Mouse (Mus musculus): ENCODE measurements around the gene Rnf138rt1.

The Rnf138rt1 gene

DNA sequence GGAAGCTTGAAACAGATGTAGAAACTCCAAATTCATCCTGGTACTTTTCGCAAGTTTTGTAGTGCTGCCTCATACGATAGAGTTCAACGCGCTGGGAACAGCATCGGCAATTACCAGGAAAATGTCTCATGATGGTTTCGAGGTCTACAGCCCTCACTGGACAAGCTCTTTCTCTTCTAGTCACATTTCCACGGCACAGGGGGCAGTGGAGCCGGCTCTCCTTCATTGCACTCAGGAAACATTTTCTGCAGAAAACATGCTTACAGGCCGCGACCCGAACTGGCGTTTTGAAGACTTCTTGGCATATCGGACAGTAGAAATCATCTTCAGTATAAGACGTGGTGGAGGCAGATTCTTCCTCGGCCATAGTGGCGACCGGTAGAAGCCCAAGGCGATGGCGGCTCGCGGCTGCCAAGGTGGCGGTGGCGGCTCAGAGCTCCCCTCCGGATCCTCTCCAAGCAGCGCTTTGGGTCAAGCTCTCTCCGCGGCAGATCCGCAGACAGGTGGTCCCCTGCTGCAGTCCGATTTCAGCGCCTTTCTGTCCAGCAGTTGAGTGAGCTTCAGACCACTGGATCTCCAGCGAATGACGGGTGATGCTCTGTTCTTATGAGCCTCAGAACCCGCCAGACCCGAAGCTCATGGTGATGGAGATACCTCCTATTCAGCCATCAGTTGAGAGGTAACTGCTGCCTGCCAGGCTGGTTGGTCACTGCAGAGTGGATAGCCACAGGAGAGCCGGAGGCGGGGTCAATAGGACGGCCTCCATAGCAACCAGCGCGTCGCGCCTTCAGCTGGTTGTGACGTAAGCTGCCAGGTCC is at the start of gene Rnf138rt1:
Gene Rnf138rt1, minus strand, starts transcription at position 713 of the 818 bp plus-strand sequence.
- DNase-seq (ENCODE audit: low spot score in 2 of 2), result peak in 1 of 2 experiments; percentile 5

DNA sequence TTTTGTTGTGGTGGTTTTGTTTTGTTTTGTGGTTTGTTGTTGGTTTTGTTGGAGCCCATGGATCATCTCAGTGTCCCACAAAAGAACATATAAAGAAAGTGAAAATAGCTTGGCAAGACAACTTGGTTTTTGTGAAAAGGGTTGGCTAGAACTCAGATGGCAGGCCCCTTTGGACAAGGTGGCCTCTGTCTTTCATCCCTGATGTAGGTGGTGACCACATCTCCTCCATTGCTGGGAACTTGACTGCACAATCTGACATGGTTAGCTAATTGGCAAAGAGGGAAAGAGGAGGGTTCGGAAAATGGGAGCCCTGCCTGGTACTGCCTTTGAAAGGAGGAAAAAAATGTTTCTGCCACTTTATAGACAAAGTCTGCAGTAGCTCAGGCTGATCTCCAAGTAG is 46.1 kb upstream of the Rnf138rt1 start:
- DNase-seq (ENCODE audit: low spot score in 2 of 2), result no peak

DNA sequence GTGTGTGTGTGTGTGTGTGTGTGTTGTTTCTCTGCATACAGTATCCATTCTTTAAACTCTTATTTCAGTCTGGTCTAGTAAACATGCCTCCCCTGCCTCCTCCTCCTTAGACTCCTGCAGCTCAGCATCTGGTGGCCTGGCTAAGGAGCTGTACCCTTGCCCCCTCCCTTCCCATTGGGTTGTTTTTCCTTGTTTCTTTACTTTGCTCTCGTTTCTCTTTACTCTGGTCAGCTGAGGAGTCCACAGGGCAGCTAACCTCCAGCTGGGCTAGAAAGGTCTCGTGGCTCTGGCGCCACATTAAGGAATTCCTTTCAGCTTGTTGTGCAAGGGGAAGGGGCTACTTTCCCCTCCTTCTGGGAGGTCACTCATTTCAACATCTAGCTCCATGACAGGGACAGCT is 5.2 kb upstream of the Rnf138rt1 start:
- DNase-seq (ENCODE audit: low spot score in 2 of 2), result no peak

DNA sequence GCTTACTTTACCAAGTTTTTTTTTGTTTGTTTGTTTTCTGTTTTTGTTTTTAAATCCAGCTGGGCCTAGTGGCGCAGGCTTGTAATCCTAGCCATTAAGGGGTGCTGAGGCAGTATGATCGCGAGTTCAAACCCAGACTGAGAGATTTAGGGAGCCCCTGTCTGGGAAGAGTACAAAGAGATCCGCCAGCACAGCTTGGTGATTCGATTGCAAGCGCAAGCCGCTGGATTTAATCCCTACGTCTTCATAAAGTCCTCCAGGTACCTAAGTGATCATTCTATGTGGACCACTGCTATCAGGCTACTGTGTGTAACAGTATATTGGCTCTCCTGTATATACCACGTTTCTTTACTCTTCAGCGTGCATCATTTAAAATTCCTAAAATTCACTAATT is 303 bp upstream of the Rnf138rt1 start:
- DNase-seq (ENCODE audit: low spot score in 2 of 2), result no peak

DNA sequence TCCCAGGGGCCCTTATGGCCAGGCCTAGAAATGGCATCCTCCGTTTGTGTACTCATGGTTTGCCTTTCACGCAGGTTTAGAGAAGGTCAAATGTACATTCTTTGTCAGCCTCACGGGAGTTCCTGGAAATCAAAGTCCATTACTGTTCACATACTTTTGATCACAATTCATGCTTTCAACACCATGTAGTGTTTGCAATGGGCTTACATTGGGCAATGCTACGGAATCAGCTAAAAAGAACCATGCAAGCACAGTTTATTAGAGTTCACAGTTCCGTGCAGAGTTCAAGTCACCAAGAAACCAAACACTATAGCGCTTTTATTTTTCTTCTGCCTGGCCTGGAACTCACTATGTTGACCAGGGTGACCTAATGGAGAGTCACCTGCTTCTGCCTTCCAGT is 15.1 kb downstream of the Rnf138rt1 start:
- DNase-seq (ENCODE audit: low spot score in 2 of 2), result no peak

DNA sequence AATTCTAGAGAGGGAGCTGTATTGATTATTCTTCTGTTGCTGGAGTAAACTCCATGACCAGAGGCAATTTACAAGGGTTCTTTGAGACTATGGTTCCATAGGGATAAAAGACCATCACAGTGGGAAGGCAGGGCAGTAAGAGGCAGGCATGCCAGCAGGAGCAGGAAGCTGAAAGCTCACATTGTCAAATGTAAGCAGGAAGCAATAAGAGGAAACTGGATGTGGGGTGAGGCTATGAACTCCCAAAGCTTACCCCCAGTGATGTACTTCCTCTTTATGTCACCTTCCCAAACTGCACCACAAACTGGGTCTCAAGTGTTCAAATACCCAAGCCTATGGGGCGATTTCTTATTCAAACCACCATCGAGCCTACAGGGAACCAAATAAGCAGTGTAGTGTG is 17.2 kb downstream of the Rnf138rt1 start:
- DNase-seq (ENCODE audit: low spot score in 2 of 2), result no peak

DNA sequence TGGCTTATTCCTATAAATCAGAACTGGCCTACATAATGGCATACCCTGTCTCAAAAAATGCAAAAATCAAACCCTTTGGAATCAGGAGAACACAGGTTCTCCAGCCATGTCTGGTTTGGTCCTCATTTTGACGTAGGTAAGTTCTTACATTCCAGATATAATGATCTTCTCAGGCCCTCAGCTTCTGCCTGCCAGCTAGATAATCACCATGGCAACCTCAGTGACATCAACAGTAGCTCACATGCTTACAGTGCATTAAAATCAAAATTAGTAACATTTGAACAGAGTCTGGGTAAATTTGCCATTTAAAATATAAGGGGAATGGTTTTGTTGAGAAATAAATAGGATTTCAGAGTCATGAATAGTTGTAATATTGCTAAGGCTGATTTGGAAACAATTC is 22.2 kb downstream of the Rnf138rt1 start:
- no peak for DNase-seq (ENCODE audit: low spot score in 2 of 2)

DNA sequence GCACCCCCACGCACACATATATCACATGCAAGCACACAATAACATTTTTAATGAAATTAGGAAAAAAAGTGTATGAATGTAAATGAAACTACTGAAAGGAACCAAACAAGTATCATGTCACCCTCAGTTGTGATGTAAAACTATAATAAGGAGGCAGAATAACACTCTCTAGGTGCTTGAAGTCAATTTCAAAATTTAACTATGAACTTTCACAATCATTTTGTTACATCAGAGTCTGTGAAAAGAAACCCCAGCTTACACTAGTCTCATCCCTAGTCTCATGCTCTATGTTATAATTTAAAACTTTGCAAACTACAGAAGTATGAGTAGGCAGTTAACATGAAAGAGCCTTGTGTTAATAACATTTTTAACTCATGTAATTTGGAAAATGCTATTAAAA is 27.0 kb downstream of the Rnf138rt1 start:
- DNase-seq (ENCODE audit: low spot score in 2 of 2), result no peak

DNA sequence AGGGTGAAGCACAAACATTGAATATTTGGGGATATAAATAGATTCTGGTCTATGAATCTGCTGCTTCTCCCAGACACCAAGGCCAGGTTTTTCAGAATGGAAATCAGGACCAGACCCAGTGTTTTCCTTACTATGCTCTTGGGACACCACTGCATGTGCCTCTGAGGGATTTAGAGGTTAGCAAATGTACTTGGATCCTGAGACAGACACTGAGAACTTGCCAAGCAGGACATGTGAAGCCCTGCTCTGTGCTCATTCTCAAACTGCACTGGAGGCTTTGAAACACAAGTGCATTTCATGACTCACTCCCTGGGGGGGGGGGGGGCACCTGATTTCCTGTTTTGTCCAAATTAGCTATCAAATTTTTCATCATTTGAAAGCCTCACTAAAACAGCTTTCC is 37.5 kb downstream of the Rnf138rt1 start:
- DNase-seq (ENCODE audit: low spot score in 2 of 2), result no peak

DNA sequence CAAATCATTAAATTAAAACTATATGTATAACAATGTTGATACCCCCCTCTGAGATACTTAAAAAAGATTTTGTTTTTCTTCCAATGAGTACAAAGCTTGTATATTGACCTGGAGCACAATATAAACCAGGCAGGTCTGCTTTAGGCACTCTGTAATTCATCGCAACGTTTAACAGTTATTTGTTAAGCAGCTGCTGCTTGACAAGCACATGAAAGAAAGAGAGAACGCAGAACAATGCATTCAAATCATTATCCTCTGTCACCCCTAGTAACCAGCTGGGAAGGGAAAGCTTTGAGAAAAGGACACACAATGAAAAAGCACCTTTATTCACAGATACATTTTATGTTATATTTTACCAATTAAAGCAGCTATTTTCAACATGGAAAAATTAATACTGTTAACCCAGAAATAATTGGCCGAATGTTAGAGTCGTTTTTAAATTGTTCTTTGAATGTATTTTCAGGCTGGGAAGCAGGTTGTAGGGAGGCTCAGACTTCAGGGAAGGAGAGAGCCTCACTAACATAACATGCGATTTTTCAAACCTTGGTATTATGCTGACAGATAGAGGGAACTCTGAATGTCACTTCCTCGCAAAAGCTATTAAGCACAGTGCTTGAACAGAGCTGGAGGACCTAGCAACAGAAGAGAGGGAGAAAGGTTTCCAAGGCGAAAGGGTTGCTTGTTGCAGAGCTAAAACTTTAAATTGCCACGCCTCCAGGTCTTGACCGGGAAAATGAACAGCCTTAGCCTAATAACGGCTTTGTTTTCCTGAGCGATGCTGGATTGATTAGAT is 38.1 kb downstream of the Rnf138rt1 start:
- no peak for DNase-seq (ENCODE audit: low spot score in 2 of 2)

DNA sequence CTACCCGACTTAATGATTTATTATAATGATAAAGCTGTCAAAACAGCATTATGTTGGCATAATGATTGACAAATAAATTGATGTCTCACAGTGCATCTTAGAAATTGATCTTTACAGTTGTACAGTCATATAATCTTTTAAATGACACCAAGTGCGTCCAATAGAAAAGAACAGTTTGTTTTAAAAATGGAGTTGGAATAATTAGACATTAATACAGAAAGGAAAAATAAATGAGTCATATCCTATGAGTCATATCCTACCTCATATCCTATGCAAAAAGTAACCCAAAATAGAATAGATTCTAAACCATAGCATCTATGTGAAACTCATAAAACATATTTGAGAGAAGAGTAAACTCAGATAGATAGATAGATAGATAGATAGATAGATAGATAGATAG is 40.5 kb downstream of the Rnf138rt1 start:
- no peak for DNase-seq (ENCODE audit: low spot score in 2 of 2)

Data from frontal cortex, postnatal 25 days (tissue).